Mouse (Mus musculus) liver, embryonic 16.5 days (tissue): ENCODE measurements around the gene Slc35b3. TPM values are rescaled to one million over a fixed set of nuclear protein-coding genes. Genes with fewer than 3 reads are reported as not detected.

Source experiments
- ATAC-seq: fragments of 200-750 bp; cut with Nextera tagmentation; 2 replicates; pipeline ENCODE4 v1.8.0; 2017; ENCODE audit warnings: low read depth, mild to moderate bottlenecking, moderate number of reproducible peaks, moderate library complexity
- H3K27ac ChIP-seq: fragments of 300-500 bp; sonication (generic); 2 replicates; pipeline ENCODE4 v1.5.1; 2014; ENCODE audit warnings: mild to moderate bottlenecking, low read length
- H3K27me3 ChIP-seq: fragments of 300-500 bp; sonication (generic); 2 replicates; pipeline ENCODE4 v1.6.1; 2014; ENCODE audit warnings: low read depth, low read length, mixed read lengths; ENCODE audit not compliant: control insufficient read depth, insufficient read depth
- H3K36me3 ChIP-seq: fragments of 300-500 bp; sonication (generic); 2 replicates; pipeline ENCODE4 v1.6.1; 2014; ENCODE audit warnings: mild to moderate bottlenecking; ENCODE audit not compliant: control insufficient read depth, insufficient read depth
- H3K4me1 ChIP-seq: fragments of 300-500 bp; sonication (generic); 2 replicates; pipeline ENCODE4 v1.6.1; 2014; ENCODE audit warnings: low read depth, low read length, mixed read lengths; ENCODE audit not compliant: control insufficient read depth
- H3K4me2 ChIP-seq: fragments of 300-500 bp; sonication (generic); 2 replicates; pipeline ENCODE4 v1.6.1; 2014; ENCODE audit warnings: low read depth, low read length, mixed read lengths
- H3K4me3 ChIP-seq: fragments of 300-500 bp; sonication (generic); 2 replicates; pipeline ENCODE4 v1.5.1; 2014; ENCODE audit warnings: low read depth, mild to moderate bottlenecking, low read length
- H3K9ac ChIP-seq: fragments of 300-500 bp; sonication (generic); 2 replicates; pipeline ENCODE4 v1.6.1; 2014; ENCODE audit warnings: low read depth, low read length
- H3K9me3 ChIP-seq: fragments of 300-500 bp; sonication (generic); replicated peaks from 2 replicates; pipeline ENCODE4 v1.6.1; 2016; ENCODE audit warnings: low read length; ENCODE audit not compliant: control insufficient read depth
- WGBS: fragments of 180-500 bp; shearing (Covaris S2); extraction: QIAGEN DNeasy Blood & Tissue Kit; methylation state at CpG from one replicate; pipeline ENCODE4 v1.1.7; 2014; ENCODE audit not compliant: insufficient replicate concordance; 5-methylcytosine and 5-hydroxymethylcytosine counted together
- polyA plus RNA-seq: library from polyadenylated mRNA; unstranded; fragments of >200 nt; fragmentation: Nextera tagmentation; extraction: Ambion mirVana; gene quantifications from 2 replicates; pipeline ENCODE4 v1.2.1, GENCODE M21; 2015

Gene Slc35b3
- 11.8 and 12.1 TPM in 2 replicates for polyA plus RNA-seq

GRCm38 (mm10) chr13:38960063-38961050, at the start of gene Slc35b3:
Gene Slc35b3, minus strand, starts transcription at chr13:38960875.
- Histone ChIP-seq H3K4me3 (peak within 1 kb of the TSS; percentile 92), H3K4me2 (peak within 1 kb of the TSS; percentile 74), H3K4me1 (peaks cover 14% of the 10 kb centered on the region), H3K27ac (peak within 1 kb of the TSS; percentile 67), H3K27me3 (no peaks in the 10 kb centered on the region), H3K9me3 (no peaks in the 10 kb centered on the region), H3K36me3 (peaks cover 3% of the 10 kb centered on the region; the same call in 1 of the 2 replicates), H3K9ac (peak within 1 kb of the TSS; percentile 82)
- WGBS: under 1% methylated on average over 61 of the region's 67 CpGs
- peak; percentile 98 for ATAC-seq

- no peaks in the 10 kb centered on the region for H3K36me3 ChIP-seq
- H3K4me1 ChIP-seq: no peaks in the 10 kb centered on the region
- H3K9ac ChIP-seq: no peak overlapping the region
- no peaks in the 10 kb centered on the region for H3K27me3 ChIP-seq
- no peak for ATAC-seq
- WGBS: 54% methylated on average over 4 of the region's 4 CpGs
- no peak overlapping the region for H3K27ac ChIP-seq
- no peak overlapping the region for H3K4me3 ChIP-seq
- H3K4me2 ChIP-seq: no peak overlapping the region
- H3K9me3 ChIP-seq: no peaks in the 10 kb centered on the region
Observed at GRCm38 (mm10) chr13:39010280-39010679, 49.6 kb upstream of the Slc35b3 start.

- H3K27ac ChIP-seq: no peak overlapping the region
- H3K4me3 ChIP-seq: no peak overlapping the region
- H3K9me3 ChIP-seq: no peaks in the 10 kb centered on the region
- no peaks in the 10 kb centered on the region for H3K36me3 ChIP-seq
- H3K27me3 ChIP-seq: no peaks in the 10 kb centered on the region
- no peaks in the 10 kb centered on the region for H3K4me1 ChIP-seq
- no peak overlapping the region for H3K9ac ChIP-seq
- no peak for ATAC-seq
- no peak overlapping the region for H3K4me2 ChIP-seq
Observed at GRCm38 (mm10) chr13:39003101-39003762, 42.6 kb upstream of the Slc35b3 start.

- no peaks in the 10 kb centered on the region for H3K36me3 ChIP-seq
- no peaks in the 10 kb centered on the region for H3K9me3 ChIP-seq
- H3K9ac ChIP-seq: no peak overlapping the region
- no peaks in the 10 kb centered on the region for H3K27me3 ChIP-seq
- no peaks in the 10 kb centered on the region for H3K4me1 ChIP-seq
- no peak for ATAC-seq
- H3K4me3 ChIP-seq: no peak overlapping the region
- no peak overlapping the region for H3K4me2 ChIP-seq
- 45% methylated on average over 1 of the region's 1 CpGs for WGBS
- H3K27ac ChIP-seq: no peak overlapping the region
Observed at GRCm38 (mm10) chr13:39002424-39002823, 41.7 kb upstream of the Slc35b3 start.

- Histone ChIP-seq H3K36me3 (no peaks in the 10 kb centered on the region), H3K27me3 (no peaks in the 10 kb centered on the region), H3K4me3 (no peak overlapping the region), H3K9ac (no peak overlapping the region), H3K9me3 (no peaks in the 10 kb centered on the region), H3K4me1 (no peaks in the 10 kb centered on the region), H3K27ac (no peak overlapping the region), H3K4me2 (no peak overlapping the region)
- no peak for ATAC-seq
- WGBS: 68% methylated on average over 11 of the region's 11 CpGs
Observed at GRCm38 (mm10) chr13:39001434-39001833, 40.8 kb upstream of the Slc35b3 start.

- H3K4me3 ChIP-seq: no peak overlapping the region
- H3K4me2 ChIP-seq: no peak overlapping the region
- no peak for ATAC-seq
- no peaks in the 10 kb centered on the region for H3K9me3 ChIP-seq
- 63% methylated on average over 9 of the region's 9 CpGs for WGBS
- no peak overlapping the region for H3K27ac ChIP-seq
- H3K4me1 ChIP-seq: no peaks in the 10 kb centered on the region
- no peaks in the 10 kb centered on the region for H3K36me3 ChIP-seq
- no peak overlapping the region for H3K9ac ChIP-seq
- H3K27me3 ChIP-seq: no peaks in the 10 kb centered on the region
Observed at GRCm38 (mm10) chr13:38998958-38999357, 38.3 kb upstream of the Slc35b3 start.

GRCm38 (mm10) chr13:38992529-38992928, 31.9 kb upstream of the Slc35b3 start:
- H3K36me3 ChIP-seq: no peaks in the 10 kb centered on the region
- 32% methylated on average over 5 of the region's 5 CpGs for WGBS
- no peak overlapping the region for H3K4me3 ChIP-seq
- H3K9me3 ChIP-seq: no peaks in the 10 kb centered on the region
- H3K27ac ChIP-seq: no peak overlapping the region
- no peaks in the 10 kb centered on the region for H3K27me3 ChIP-seq
- no peaks in the 10 kb centered on the region for H3K4me1 ChIP-seq
- no peak overlapping the region for H3K4me2 ChIP-seq
- no peak for ATAC-seq
- no peak overlapping the region for H3K9ac ChIP-seq

GRCm38 (mm10) chr13:38983751-38984150, 23.1 kb upstream of the Slc35b3 start:
- Histone ChIP-seq H3K27ac (no peak overlapping the region), H3K36me3 (no peaks in the 10 kb centered on the region), H3K4me1 (no peaks in the 10 kb centered on the region), H3K9ac (no peak overlapping the region), H3K27me3 (no peaks in the 10 kb centered on the region), H3K4me3 (no peak overlapping the region), H3K4me2 (no peak overlapping the region), H3K9me3 (no peaks in the 10 kb centered on the region; the same call in 1 of the 2 replicates)
- ATAC-seq: no peak
- 55% methylated on average over 5 of the region's 5 CpGs for WGBS

- no peak overlapping the region for H3K4me3 ChIP-seq
- H3K36me3 ChIP-seq: no peaks in the 10 kb centered on the region
- WGBS: 48% methylated on average over 3 of the region's 3 CpGs
- no peaks in the 10 kb centered on the region for H3K27me3 ChIP-seq
- no peak overlapping the region for H3K4me2 ChIP-seq
- ATAC-seq: no peak
- no peak overlapping the region for H3K9ac ChIP-seq
- no peak overlapping the region for H3K27ac ChIP-seq
- no peaks in the 10 kb centered on the region for H3K4me1 ChIP-seq
- no peaks in the 10 kb centered on the region; the same call in 1 of the 2 replicates for H3K9me3 ChIP-seq
Observed at GRCm38 (mm10) chr13:38980900-38981299, 20.2 kb upstream of the Slc35b3 start.
